Mouse (Mus musculus): ENCODE results near the gene Dcaf11. TPM values are rescaled to one million over a fixed set of nuclear protein-coding genes. Genes with fewer than 3 reads are reported as not detected.

Dcaf11 gene
- 57.1 and 60.3 TPM in 2 replicates for polyA plus RNA-seq (2016; fragmentation: Nextera tagmentation; extraction: Ambion mirVana)

- Histone ChIP-seq H3K4me2 (peak within 1 kb of the TSS; percentile 90), H3K9me3 (replicated peaks) (no peaks in the 10 kb centered on the region), H3K4me1 (peaks cover 65% of the 10 kb centered on the region), H3K36me3 (peaks cover 31% of the 10 kb centered on the region), H3K27ac (peak within 1 kb of the TSS; percentile 99), H3K27me3 (replicated peaks) (no peaks in the 10 kb centered on the region), H3K4me3 (peak within 1 kb of the TSS; percentile 73), H3K9ac (peak within 1 kb of the TSS; percentile 92)
- under 1% methylated on average over 27 of the region's 27 CpGs for WGBS (ENCODE audit: insufficient replicate concordance)
- peak; percentile 79 for ATAC-seq
Observed at GRCm38 (mm10) chr14:55559799-55560201, at the start of gene Dcaf11. Gene Dcaf11, plus strand, starts transcription at chr14:55560006.

GRCm38 (mm10) chr14:55510125-55510731 is 49.6 kb upstream of the Dcaf11 start, which contains the start of gene Cpne6:
Gene Cpne6, plus strand, starts transcription at chr14:55510445.
- 64% methylated on average over 20 of the region's 22 CpGs for whole genome bisulfite sequencing (ENCODE audit: insufficient replicate concordance)
- H3K27me3 ChIP-seq (replicated peaks), result peaks cover 85% of the 10 kb centered on the region
- no peak within 1 kb of the TSS for H3K9ac ChIP-seq
- no peak for ATAC-seq
- H3K4me3 ChIP-seq, result no peak within 1 kb of the TSS
- H3K27ac ChIP-seq, result no peak within 1 kb of the TSS
- H3K4me2 ChIP-seq, result no peak within 1 kb of the TSS
- no peaks in the 10 kb centered on the region for H3K9me3 ChIP-seq (replicated peaks)
- H3K4me1 ChIP-seq, result peaks cover 30% of the 10 kb centered on the region
- H3K36me3 ChIP-seq, result no peaks in the 10 kb centered on the region

- H3K27ac ChIP-seq, result no peak overlapping the region
- no peak overlapping the region for H3K9ac ChIP-seq
- H3K4me2 ChIP-seq, result no peak overlapping the region
- peaks cover 90% of the 10 kb centered on the region for H3K27me3 ChIP-seq (replicated peaks)
- no peaks in the 10 kb centered on the region for H3K9me3 ChIP-seq (replicated peaks)
- H3K36me3 ChIP-seq, result no peaks in the 10 kb centered on the region
- H3K4me1 ChIP-seq, result peaks cover 30% of the 10 kb centered on the region
- no peak; the same call in 1 of the 2 replicates for ATAC-seq
- no peak overlapping the region for H3K4me3 ChIP-seq
- WGBS (ENCODE audit: insufficient replicate concordance), result 40% methylated on average over 7 of the region's 7 CpGs
Observed at GRCm38 (mm10) chr14:55511037-55511436, 48.8 kb upstream of the Dcaf11 start.

- peak; percentile 65 for ATAC-seq
- H3K4me1 ChIP-seq, result peaks cover 30% of the 10 kb centered on the region
- H3K36me3 ChIP-seq, result no peaks in the 10 kb centered on the region
- H3K4me3 ChIP-seq, result no peak overlapping the region
- H3K4me2 ChIP-seq, result peak overlapping the region; percentile 25
- H3K27ac ChIP-seq, result no peak overlapping the region
- no peaks in the 10 kb centered on the region for H3K9me3 ChIP-seq (replicated peaks)
- no peak overlapping the region for H3K9ac ChIP-seq
- H3K27me3 ChIP-seq (replicated peaks), result peaks cover 97% of the 10 kb centered on the region
- WGBS (ENCODE audit: insufficient replicate concordance), result 25% methylated on average over 10 of the region's 10 CpGs
Observed at GRCm38 (mm10) chr14:55513927-55514326, 45.9 kb upstream of the Dcaf11 start.

- no peaks in the 10 kb centered on the region for H3K36me3 ChIP-seq
- H3K4me1 ChIP-seq, result peaks cover 29% of the 10 kb centered on the region
- H3K27me3 ChIP-seq (replicated peaks), result peaks cover 99% of the 10 kb centered on the region
- no peaks in the 10 kb centered on the region for H3K9me3 ChIP-seq (replicated peaks)
- no peak overlapping the region for H3K9ac ChIP-seq
- no peak overlapping the region for H3K27ac ChIP-seq
- ATAC-seq, result no peak
- no peak overlapping the region for H3K4me3 ChIP-seq
- no peak overlapping the region for H3K4me2 ChIP-seq
- WGBS (ENCODE audit: insufficient replicate concordance), result 72% methylated on average over 4 of the region's 4 CpGs
Observed at GRCm38 (mm10) chr14:55515846-55516245, 44.0 kb upstream of the Dcaf11 start.

- Histone ChIP-seq H3K4me1 (peaks cover 18% of the 10 kb centered on the region), H3K9me3 (replicated peaks) (no peaks in the 10 kb centered on the region), H3K27ac (no peak overlapping the region), H3K4me2 (no peak overlapping the region), H3K36me3 (no peaks in the 10 kb centered on the region), H3K27me3 (replicated peaks) (peaks cover 100% of the 10 kb centered on the region), H3K9ac (no peak overlapping the region), H3K4me3 (no peak overlapping the region)
- WGBS (ENCODE audit: insufficient replicate concordance), result 63% methylated on average over 2 of the region's 2 CpGs
- no peak for ATAC-seq
Observed at GRCm38 (mm10) chr14:55518897-55519296, 40.9 kb upstream of the Dcaf11 start.

GRCm38 (mm10) chr14:55519604-55520003 is 40.2 kb upstream of the Dcaf11 start:
- ATAC-seq, result no peak
- Histone ChIP-seq H3K27me3 (replicated peaks) (peaks cover 100% of the 10 kb centered on the region), H3K36me3 (no peaks in the 10 kb centered on the region), H3K4me1 (peaks cover 18% of the 10 kb centered on the region), H3K27ac (no peak overlapping the region), H3K4me3 (no peak overlapping the region), H3K9ac (no peak overlapping the region), H3K4me2 (no peak overlapping the region), H3K9me3 (replicated peaks) (no peaks in the 10 kb centered on the region)
- WGBS (ENCODE audit: insufficient replicate concordance), result 50% methylated on average over 4 of the region's 4 CpGs

- Histone ChIP-seq H3K4me1 (peaks cover 19% of the 10 kb centered on the region), H3K4me2 (peak overlapping the region; percentile 68), H3K27me3 (replicated peaks) (peaks cover 100% of the 10 kb centered on the region), H3K9me3 (replicated peaks) (no peaks in the 10 kb centered on the region), H3K9ac (peak overlapping the region; percentile 34), H3K36me3 (no peaks in the 10 kb centered on the region), H3K27ac (no peak overlapping the region), H3K4me3 (peak overlapping the region; percentile 49)
- whole genome bisulfite sequencing (ENCODE audit: insufficient replicate concordance), result 1% methylated on average over 61 of the region's 61 CpGs
- no peak for ATAC-seq
Observed at GRCm38 (mm10) chr14:55520451-55521361, 39.1 kb upstream of the Dcaf11 start.

GRCm38 (mm10) chr14:55524062-55524461 is 35.7 kb upstream of the Dcaf11 start:
- no peak for ATAC-seq

GRCm38 (mm10) chr14:55524785-55525184 is 35.0 kb upstream of the Dcaf11 start, which contains the start of gene Nrl:
Gene Nrl, minus strand, starts transcription at chr14:55524981.
- peaks cover 82% of the 10 kb centered on the region for H3K27me3 ChIP-seq (replicated peaks)
- H3K27ac ChIP-seq, result no peak within 1 kb of the TSS
- no peak within 1 kb of the TSS for H3K9ac ChIP-seq
- H3K4me2 ChIP-seq, result no peak within 1 kb of the TSS
- ATAC-seq, result no peak
- H3K9me3 ChIP-seq (replicated peaks), result no peaks in the 10 kb centered on the region
- peaks cover 19% of the 10 kb centered on the region for H3K4me1 ChIP-seq
- WGBS (ENCODE audit: insufficient replicate concordance), result 16% methylated on average over 8 of the region's 8 CpGs
- no peaks in the 10 kb centered on the region for H3K36me3 ChIP-seq
- no peak within 1 kb of the TSS for H3K4me3 ChIP-seq

More at GRCm38 (mm10) chr14:55524062-55524461, 35.7 kb upstream of the Dcaf11 start:
- Histone ChIP-seq H3K27ac (no peak overlapping the region), H3K9me3 (replicated peaks) (no peaks in the 10 kb centered on the region), H3K4me3 (no peak overlapping the region), H3K4me2 (no peak overlapping the region), H3K4me1 (peaks cover 19% of the 10 kb centered on the region), H3K27me3 (replicated peaks) (peaks cover 82% of the 10 kb centered on the region), H3K9ac (no peak overlapping the region), H3K36me3 (no peaks in the 10 kb centered on the region)
- 38% methylated on average over 4 of the region's 4 CpGs for WGBS (ENCODE audit: insufficient replicate concordance)

- 66% methylated on average over 2 of the region's 2 CpGs for WGBS (ENCODE audit: insufficient replicate concordance)
- no peaks in the 10 kb centered on the region for H3K36me3 ChIP-seq
- peaks cover 9% of the 10 kb centered on the region; the same call in 1 of the 2 replicates for H3K4me1 ChIP-seq
- H3K4me2 ChIP-seq, result no peak overlapping the region
- H3K9me3 ChIP-seq (replicated peaks), result no peaks in the 10 kb centered on the region
- no peak for ATAC-seq
- no peak overlapping the region for H3K4me3 ChIP-seq
- H3K27ac ChIP-seq, result no peak overlapping the region
- H3K27me3 ChIP-seq (replicated peaks), result peaks cover 76% of the 10 kb centered on the region
- H3K9ac ChIP-seq, result no peak overlapping the region
Observed at GRCm38 (mm10) chr14:55526674-55527073, 33.1 kb upstream of the Dcaf11 start.

GRCm38 (mm10) chr14:55527940-55528339 is 31.9 kb upstream of the Dcaf11 start:
- Histone ChIP-seq H3K36me3 (no peaks in the 10 kb centered on the region), H3K9me3 (replicated peaks) (no peaks in the 10 kb centered on the region), H3K4me3 (no peak overlapping the region), H3K4me2 (no peak overlapping the region), H3K4me1 (peaks cover 9% of the 10 kb centered on the region; the same call in 1 of the 2 replicates), H3K27ac (no peak overlapping the region), H3K9ac (no peak overlapping the region), H3K27me3 (replicated peaks) (peaks cover 66% of the 10 kb centered on the region)
- ATAC-seq, result no peak
- 8% methylated on average over 3 of the region's 3 CpGs for WGBS (ENCODE audit: insufficient replicate concordance)
